Mouse (Mus musculus) embryonic fibroblast, embryonic 13.5 days (primary cell): ENCODE results near the gene Akap2. TPM values are rescaled to one million over a fixed set of nuclear protein-coding genes. Genes with fewer than 3 reads are reported as not detected.
A peak's percentile ranks its signal among the peaks of the same experiment; 100 is the strongest.

ENCODE experiments used
- H3K27ac ChIP-seq: 2 replicates; pipeline ENCODE4 v1.5.1; 2012; ENCODE audit warnings: low read length, control low read depth, inconsistent platforms; ENCODE audit not compliant: insufficient read depth
- H3K4me1 ChIP-seq: 2 replicates; pipeline ENCODE4 v1.6.1; 2011; ENCODE audit warnings: low read length; ENCODE audit not compliant: control insufficient read depth, insufficient read depth
- H3K4me3 ChIP-seq: 2 replicates; pipeline ENCODE4 v1.5.1; 2011; ENCODE audit warnings: mild to moderate bottlenecking, control low read depth, low read length; ENCODE audit not compliant: insufficient read depth
- CTCF ChIP-seq: IDR thresholded peaks from 2 replicates; pipeline ENCODE4 v1.5.1; 2011; ENCODE audit warnings: mild to moderate bottlenecking, control low read depth, low read length, moderate library complexity, borderline replicate concordance; ENCODE audit not compliant: insufficient read depth
- POLR2A ChIP-seq: IDR thresholded peaks from 2 replicates; pipeline ENCODE4 v1.6.1; 2011; ENCODE audit warnings: low read depth, mild to moderate bottlenecking, control low read depth, low read length, moderate library complexity
- polyA plus RNA-seq: library from polyadenylated mRNA; stranded (reverse); fragments of >200 nt; gene quantifications from 2 replicates; pipeline ENCODE4 v1.2.4, GENCODE M21; 2011; ENCODE audit warnings: low read depth; ENCODE audit not compliant: missing spikeins, insufficient read length

Gene Akap2
- 127 and 162 TPM in 2 replicates for polyA plus RNA-seq

DNA sequence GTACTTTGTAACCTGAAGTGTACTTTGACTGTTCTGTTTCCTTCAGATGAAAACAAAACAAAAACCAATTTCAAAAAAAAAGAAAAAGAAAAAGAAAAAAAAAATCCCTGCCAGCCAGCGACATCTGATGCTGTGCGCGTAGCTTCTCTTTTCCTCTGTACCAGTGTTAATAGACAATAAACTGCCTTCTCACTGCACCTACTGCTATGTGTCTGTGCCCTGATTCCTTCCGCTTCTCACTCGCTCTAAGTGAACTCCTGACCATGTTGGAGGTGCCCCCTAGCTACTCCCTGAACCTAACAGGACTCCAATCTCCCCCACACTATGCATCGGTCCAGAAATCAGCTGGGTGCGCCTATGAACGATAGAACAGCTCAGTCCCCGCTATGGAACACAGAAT lies at the start of gene Akap2:
TSS of gene Akap2 (plus strand) at position 304 of the 400 bp plus-strand sequence.
- no peak for TF ChIP-seq POLR2A
- no peak for TF ChIP-seq CTCF
- Histone ChIP-seq H3K4me3 (no peak within 1 kb of the TSS), H3K4me1 (no peaks in the 10 kb centered on the region; the same call in 1 of the 2 replicates), H3K27ac (no peak within 1 kb of the TSS)

- Histone ChIP-seq H3K4me3 (no peak overlapping the region), H3K4me1 (peaks cover 15% of the 10 kb centered on the region), H3K27ac (no peak overlapping the region)
- no peak for TF ChIP-seq POLR2A
- no peak for TF ChIP-seq CTCF
Observed at GRCm38 (mm10) chr4:57670813-57671469, 46.5 kb upstream of the Akap2 start.

- Histone ChIP-seq H3K4me3 (no peak overlapping the region), H3K4me1 (peaks cover 15% of the 10 kb centered on the region), H3K27ac (no peak overlapping the region)
- no peak for TF ChIP-seq CTCF
- TF ChIP-seq POLR2A: no peak
Observed at GRCm38 (mm10) chr4:57672541-57672940, 44.9 kb upstream of the Akap2 start.

DNA sequence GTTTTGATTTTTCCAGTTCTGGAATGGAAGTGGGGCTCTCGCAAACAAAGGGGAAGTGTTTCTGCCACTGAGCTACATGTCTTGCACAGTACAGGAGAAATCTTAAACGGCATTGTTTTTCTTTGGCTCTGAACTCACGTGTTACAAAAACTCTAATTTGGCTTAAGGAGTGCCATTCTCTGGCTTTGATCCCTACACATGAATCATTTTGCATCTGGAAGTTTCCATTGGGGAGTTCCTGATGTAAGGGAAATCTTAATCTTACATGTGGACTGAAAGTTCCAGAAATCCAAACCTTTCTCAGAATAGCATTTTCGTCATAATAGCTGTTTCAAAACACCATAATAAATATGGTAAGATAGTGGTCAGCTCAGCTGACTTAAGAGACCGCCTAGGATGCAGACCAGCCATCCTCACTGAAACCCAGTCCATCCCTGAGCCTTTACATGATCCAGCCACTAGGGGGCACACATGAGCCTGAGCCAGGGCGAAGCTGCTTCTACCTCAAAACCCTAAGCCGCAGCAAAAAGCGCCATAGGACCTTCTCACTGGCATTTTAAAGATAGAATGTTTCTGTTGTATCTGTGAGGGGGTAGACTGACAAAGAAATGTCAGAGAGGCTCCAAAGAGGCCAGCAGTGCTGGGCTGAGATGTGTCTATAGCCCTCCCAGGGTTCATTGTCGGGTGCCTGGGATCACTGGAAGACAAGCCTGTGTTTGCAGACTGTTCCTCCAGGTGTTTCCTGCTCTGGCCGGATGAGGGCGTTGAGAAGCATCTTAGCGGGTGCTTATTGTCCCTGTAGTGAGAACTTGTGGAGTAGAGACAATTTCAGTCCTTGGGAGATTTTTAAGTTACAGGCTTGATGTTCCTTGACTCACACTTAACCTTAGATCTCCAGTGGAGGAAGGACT lies 44.2 kb upstream of the Akap2 start:
- TF ChIP-seq POLR2A: no peak
- peak; percentile 84; the same call in 1 of the 2 replicates for TF ChIP-seq CTCF
- Histone ChIP-seq H3K27ac (no peak overlapping the region), H3K4me3 (no peak overlapping the region), H3K4me1 (peaks cover 15% of the 10 kb centered on the region)

GRCm38 (mm10) chr4:57674351-57674750 lies 43.1 kb upstream of the Akap2 start:
- TF ChIP-seq POLR2A (no peak), CTCF (no peak)
- H3K4me3 ChIP-seq: no peak overlapping the region
- H3K4me1 ChIP-seq: peaks cover 15% of the 10 kb centered on the region
- H3K27ac ChIP-seq: no peak overlapping the region

- TF ChIP-seq CTCF (no peak), POLR2A (no peak)
- Histone ChIP-seq H3K4me3 (no peak overlapping the region), H3K4me1 (peaks cover 15% of the 10 kb centered on the region), H3K27ac (0 out of 2 replicates have a peak overlapping the region, but pooled peaks have one; percentile 8)
Observed at GRCm38 (mm10) chr4:57675387-57675786, 42.1 kb upstream of the Akap2 start.

- no peak overlapping the region for H3K4me3 ChIP-seq
- no peak for TF ChIP-seq CTCF
- H3K4me1 ChIP-seq: peaks cover 8% of the 10 kb centered on the region
- no peak overlapping the region for H3K27ac ChIP-seq
Observed at GRCm38 (mm10) chr4:57677916-57678315, 39.5 kb upstream of the Akap2 start.

- TF ChIP-seq POLR2A (no peak), CTCF (no peak)
- no peak overlapping the region for H3K27ac ChIP-seq
Observed at GRCm38 (mm10) chr4:57678991-57679457, 38.4 kb upstream of the Akap2 start.

GRCm38 (mm10) chr4:57680186-57680585 lies 37.3 kb upstream of the Akap2 start:
- TF ChIP-seq CTCF: no peak
- no peak for TF ChIP-seq POLR2A
- no peak overlapping the region for H3K4me3 ChIP-seq
- no peaks in the 10 kb centered on the region; the same call in 1 of the 2 replicates for H3K4me1 ChIP-seq
- H3K27ac ChIP-seq: no peak overlapping the region

More at GRCm38 (mm10) chr4:57678991-57679457, 38.4 kb upstream of the Akap2 start:
- Histone ChIP-seq H3K4me3 (no peak overlapping the region), H3K4me1 (peaks cover 4% of the 10 kb centered on the region)
